Mouse (Mus musculus): ENCODE results near the gene Lsp1. TPM values are rescaled to one million over a fixed set of nuclear protein-coding genes. Genes with fewer than 3 reads are reported as not detected.

Lsp1 gene
- polyA plus RNA-seq, 1 experiment from 2014 or later: 161 TPM

- Histone ChIP-seq H3K4me2 (ENCODE audit: low read length) (peak overlapping the region; percentile 14; the same call in 1 of the 2 replicates), H3K27ac (peak overlapping the region; percentile 71), H3K36me3 (ENCODE audit: insufficient read depth, low read length) (no peaks in the 10 kb centered on the region), H3K9ac (ENCODE audit: low read depth, low read length) (no peak overlapping the region), H3K4me1 (replicated peaks; ENCODE audit: insufficient read depth, low read length) (peaks cover 10% of the 10 kb centered on the region; the same call in 1 of the 2 replicates), H3K4me3 (replicated peaks; ENCODE audit: low read depth, low read length) (no peak overlapping the region), H3K27me3 (ENCODE audit: insufficient read depth, low read length) (no peaks in the 10 kb centered on the region), H3K9me3 (replicated peaks; ENCODE audit: low read length) (no peaks in the 10 kb centered on the region)
- peak; percentile 76 for DNase-seq (ENCODE audit: low spot score)
- 33% methylated on average over 21 of the region's 21 CpGs for WGBS
- 0 out of 2 replicates have a peak, but pooled peaks have one; percentile 19 for ATAC-seq (replicated peaks; ENCODE audit: low FRiP score, low read depth)
- no peak for TF ChIP-seq CTCF (IDR thresholded peaks at IDR 0.05; ENCODE audit: low read depth)
These were observed 55.8 kb downstream of the Lsp1 start for GRCm38 (mm10) chr7:142516221-142516978.

DNA sequence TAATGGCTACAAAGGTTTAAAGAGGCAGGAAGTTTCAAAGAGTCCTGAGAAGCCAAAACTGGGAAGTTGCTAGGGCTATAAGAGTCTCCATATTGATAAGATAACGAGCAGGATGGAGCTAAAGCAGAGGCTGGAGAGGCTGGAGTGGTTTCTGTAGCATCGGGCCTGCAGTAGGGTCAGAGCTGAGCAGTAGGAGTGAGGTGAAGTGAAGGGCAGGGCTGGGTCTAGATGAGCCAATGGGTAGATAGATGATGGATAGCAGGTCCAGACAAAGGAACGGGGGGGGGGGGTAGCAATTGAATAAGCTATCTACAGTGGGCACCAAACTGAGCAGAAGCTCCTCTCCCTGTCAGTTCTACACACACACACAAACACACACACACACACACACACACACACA, 56.9 kb downstream of the Lsp1 start:
- Histone ChIP-seq H3K9me3 (replicated peaks; ENCODE audit: low read length) (no peaks in the 10 kb centered on the region), H3K9ac (ENCODE audit: low read depth, low read length) (no peak overlapping the region), H3K27ac (no peak overlapping the region), H3K4me2 (ENCODE audit: low read length) (no peak overlapping the region), H3K27me3 (ENCODE audit: insufficient read depth, low read length) (no peaks in the 10 kb centered on the region), H3K36me3 (ENCODE audit: insufficient read depth, low read length) (no peaks in the 10 kb centered on the region), H3K4me3 (replicated peaks; ENCODE audit: low read depth, low read length) (no peak overlapping the region), H3K4me1 (replicated peaks; ENCODE audit: insufficient read depth, low read length) (peaks cover 10% of the 10 kb centered on the region; the same call in 1 of the 2 replicates)
- no peak for TF ChIP-seq CTCF (IDR thresholded peaks at IDR 0.05; ENCODE audit: low read depth)
- WGBS: 67% methylated on average over 3 of the region's 3 CpGs
- ATAC-seq (replicated peaks; ENCODE audit: low FRiP score, low read depth) (no peak), DNase-seq (ENCODE audit: low spot score) (no peak)

GRCm38 (mm10) chr7:142520331-142520730, 59.7 kb downstream of the Lsp1 start:
- TF ChIP-seq CTCF (IDR thresholded peaks at IDR 0.05; ENCODE audit: low read depth): no peak
- H3K4me1 ChIP-seq (replicated peaks; ENCODE audit: insufficient read depth, low read length): peaks cover 26% of the 10 kb centered on the region
- 87% methylated on average over 4 of the region's 4 CpGs for WGBS

GRCm38 (mm10) chr7:142522352-142522751, 61.7 kb downstream of the Lsp1 start:
- TF ChIP-seq CTCF (IDR thresholded peaks at IDR 0.05; ENCODE audit: low read depth): peak; percentile 76
- H3K27ac ChIP-seq: peak overlapping the region; percentile 73; the same call in 1 of the 2 replicates
- H3K4me3 ChIP-seq (replicated peaks; ENCODE audit: low read depth, low read length): no peak overlapping the region
- ATAC-seq (replicated peaks; ENCODE audit: low FRiP score, low read depth) (no peak), DNase-seq (ENCODE audit: low spot score) (peak; percentile 84)
- no peaks in the 10 kb centered on the region for H3K27me3 ChIP-seq (ENCODE audit: insufficient read depth, low read length)
- 25% methylated on average over 4 of the region's 4 CpGs for WGBS
- H3K4me2 ChIP-seq (ENCODE audit: low read length): no peak overlapping the region
- no peaks in the 10 kb centered on the region for H3K9me3 ChIP-seq (replicated peaks; ENCODE audit: low read length)
- H3K36me3 ChIP-seq (ENCODE audit: insufficient read depth, low read length): no peaks in the 10 kb centered on the region
- no peak overlapping the region for H3K9ac ChIP-seq (ENCODE audit: low read depth, low read length)
- peaks cover 23% of the 10 kb centered on the region for H3K4me1 ChIP-seq (replicated peaks; ENCODE audit: insufficient read depth, low read length)

More at GRCm38 (mm10) chr7:142520331-142520730, 59.7 kb downstream of the Lsp1 start:
- no peak for ATAC-seq (replicated peaks; ENCODE audit: low FRiP score, low read depth)
- H3K9ac ChIP-seq (ENCODE audit: low read depth, low read length): no peak overlapping the region
- no peak overlapping the region for H3K4me2 ChIP-seq (ENCODE audit: low read length)
- no peaks in the 10 kb centered on the region for H3K36me3 ChIP-seq (ENCODE audit: insufficient read depth, low read length)
- no peak overlapping the region for H3K27ac ChIP-seq
- H3K27me3 ChIP-seq (ENCODE audit: insufficient read depth, low read length): no peaks in the 10 kb centered on the region
- no peaks in the 10 kb centered on the region for H3K9me3 ChIP-seq (replicated peaks; ENCODE audit: low read length)
- no peak overlapping the region for H3K4me3 ChIP-seq (replicated peaks; ENCODE audit: low read depth, low read length)
- DNase-seq (ENCODE audit: low spot score): no peak

GRCm38 (mm10) chr7:142523200-142523990, 62.8 kb downstream of the Lsp1 start:
- DNase-seq (ENCODE audit: low spot score) (peak; percentile 76), ATAC-seq (replicated peaks; ENCODE audit: low FRiP score, low read depth) (no peak)
- no peak for TF ChIP-seq CTCF (IDR thresholded peaks at IDR 0.05; ENCODE audit: low read depth)
- Histone ChIP-seq H3K36me3 (ENCODE audit: insufficient read depth, low read length) (no peaks in the 10 kb centered on the region), H3K4me3 (replicated peaks; ENCODE audit: low read depth, low read length) (no peak overlapping the region), H3K4me2 (ENCODE audit: low read length) (peak overlapping the region; percentile 29), H3K27ac (peak overlapping the region; percentile 73), H3K27me3 (ENCODE audit: insufficient read depth, low read length) (no peaks in the 10 kb centered on the region), H3K9me3 (replicated peaks; ENCODE audit: low read length) (no peaks in the 10 kb centered on the region), H3K9ac (ENCODE audit: low read depth, low read length) (no peak overlapping the region; the same call in 1 of the 2 replicates), H3K4me1 (replicated peaks; ENCODE audit: insufficient read depth, low read length) (peaks cover 23% of the 10 kb centered on the region)
- 9% methylated on average over 17 of the region's 17 CpGs for WGBS
